Mouse (Mus musculus) layer of hippocampus, postnatal 25 days (tissue): Measurements from ENCODE around the gene Acap2. TPM values are rescaled to one million over a fixed set of nuclear protein-coding genes. Genes with fewer than 3 reads are reported as not detected.

Experiments used
- DNase-seq, 2 experiments: peaks; one replicate each; pipeline ENCODE4 v3.0.0; 2022; ENCODE audit warnings: mixed read lengths in 2 of 2, low spot score in 1 of 2; ENCODE audit errors: extremely low spot score in 1 of 2
- total RNA-seq, 2 experiments: library from RNA; stranded (reverse); gene quantifications; 2 replicates each; pipeline ENCODE4 v1.2.3; 2021

Acap2 gene
- total RNA-seq, 2 experiments from 2014 or later: 129 to 132 TPM

DNA sequence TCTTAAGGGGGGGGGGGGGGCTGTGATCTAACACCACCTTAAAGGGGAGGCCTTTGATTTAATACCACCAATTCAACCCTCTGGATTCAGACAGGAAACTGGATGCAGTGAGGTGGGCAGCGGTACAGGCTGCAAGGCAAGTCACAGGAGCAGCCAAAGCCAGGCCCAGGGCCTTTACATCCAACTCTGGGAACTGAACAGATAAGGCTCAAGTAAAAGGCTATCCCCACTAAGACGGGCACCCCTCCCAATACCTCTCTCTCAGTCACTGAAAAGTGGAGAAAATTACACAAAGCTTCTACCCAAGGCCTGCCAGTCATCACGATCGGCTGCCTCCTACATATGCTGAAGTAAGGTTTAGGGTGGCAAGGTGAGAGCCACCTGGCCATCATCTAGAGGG, 141.3 kb downstream of the Acap2 start:
- DNase-seq: no peak

DNA sequence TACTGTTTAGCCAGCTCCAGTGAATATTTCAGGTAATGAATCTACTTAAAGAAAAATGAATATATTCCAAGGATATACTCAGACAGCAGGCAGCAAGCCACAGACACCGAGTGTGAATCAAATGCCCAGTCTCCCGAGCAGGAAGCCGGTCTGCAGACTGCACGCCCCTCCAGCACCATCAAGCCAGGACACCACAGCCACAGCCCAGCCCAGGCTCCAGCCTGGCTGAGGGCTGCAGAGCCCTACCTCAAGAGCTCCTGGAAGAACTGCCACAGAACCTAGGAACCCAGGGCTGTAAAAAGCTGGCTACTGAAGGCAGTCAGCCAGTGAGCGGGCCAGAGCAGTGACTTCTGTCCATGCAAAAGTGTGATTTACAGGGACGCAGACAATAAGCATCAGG, 148.2 kb downstream of the Acap2 start:
- DNase-seq: no peak

DNA sequence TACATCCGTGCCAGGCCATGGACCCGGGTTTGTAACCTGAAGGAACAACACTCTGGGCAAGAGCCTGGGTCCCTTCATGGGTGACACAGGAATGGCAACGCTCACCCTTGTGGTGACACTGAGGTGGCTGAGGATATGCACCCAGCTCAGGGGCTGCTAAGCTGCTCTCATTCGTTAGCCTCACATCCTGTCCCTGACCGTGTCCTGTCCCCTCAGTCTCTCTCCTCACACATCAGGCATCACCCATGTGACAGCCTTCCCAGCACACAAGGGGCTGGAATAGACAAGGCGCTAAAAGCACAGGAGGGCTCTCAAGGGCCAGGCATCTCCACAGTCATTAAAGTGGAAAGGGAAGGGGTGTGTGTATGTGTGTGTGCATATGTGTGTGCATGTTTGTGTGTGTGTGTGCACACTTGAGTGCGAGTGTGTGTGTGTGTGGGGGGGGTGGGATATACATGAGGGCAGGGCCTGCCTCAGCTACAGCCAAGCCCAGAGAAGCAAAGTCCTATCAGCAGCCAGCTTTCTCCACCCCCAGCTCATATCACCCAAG, 148.8 kb downstream of the Acap2 start:
- DNase-seq: no peak

DNA sequence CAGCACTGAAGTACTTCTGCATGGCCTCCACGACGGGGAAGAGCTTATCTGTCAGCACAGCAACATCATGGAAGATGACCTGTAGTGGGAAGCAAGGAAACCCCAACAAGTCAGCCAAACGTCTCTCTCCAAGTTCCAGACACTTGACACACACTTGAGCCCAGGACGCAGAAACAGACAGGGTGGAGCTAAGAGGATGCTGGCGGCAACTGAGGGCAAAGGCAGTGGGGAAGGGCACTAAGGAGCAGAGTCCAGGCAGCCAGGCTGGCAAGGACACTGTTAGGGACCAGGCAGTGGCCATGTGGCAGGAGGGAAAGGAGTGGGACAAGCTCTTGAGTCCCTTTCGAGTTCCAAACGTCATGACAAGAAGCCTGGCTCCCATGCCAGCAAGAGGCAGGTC, 150.3 kb downstream of the Acap2 start:
- DNase-seq: no peak

DNA sequence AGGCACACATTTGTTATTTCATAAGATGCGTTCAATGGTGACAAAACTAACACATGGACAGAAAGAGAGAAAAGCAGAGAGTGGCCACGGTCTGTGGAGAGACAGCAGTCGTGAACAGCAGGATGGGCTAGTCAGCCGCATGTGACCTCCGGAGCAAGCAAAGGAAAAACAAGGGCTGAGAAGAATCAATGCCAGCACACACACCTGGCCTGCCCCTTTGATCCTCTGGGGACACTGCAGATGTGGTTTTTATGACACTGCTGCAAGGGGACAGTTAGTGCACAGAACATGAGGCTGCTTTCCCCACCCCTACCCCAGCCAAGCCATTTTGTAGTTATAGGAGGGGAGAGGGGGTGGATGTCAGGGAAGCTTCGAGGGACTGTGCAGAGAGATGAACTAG, 152.9 kb downstream of the Acap2 start:
- no peak for DNase-seq

DNA sequence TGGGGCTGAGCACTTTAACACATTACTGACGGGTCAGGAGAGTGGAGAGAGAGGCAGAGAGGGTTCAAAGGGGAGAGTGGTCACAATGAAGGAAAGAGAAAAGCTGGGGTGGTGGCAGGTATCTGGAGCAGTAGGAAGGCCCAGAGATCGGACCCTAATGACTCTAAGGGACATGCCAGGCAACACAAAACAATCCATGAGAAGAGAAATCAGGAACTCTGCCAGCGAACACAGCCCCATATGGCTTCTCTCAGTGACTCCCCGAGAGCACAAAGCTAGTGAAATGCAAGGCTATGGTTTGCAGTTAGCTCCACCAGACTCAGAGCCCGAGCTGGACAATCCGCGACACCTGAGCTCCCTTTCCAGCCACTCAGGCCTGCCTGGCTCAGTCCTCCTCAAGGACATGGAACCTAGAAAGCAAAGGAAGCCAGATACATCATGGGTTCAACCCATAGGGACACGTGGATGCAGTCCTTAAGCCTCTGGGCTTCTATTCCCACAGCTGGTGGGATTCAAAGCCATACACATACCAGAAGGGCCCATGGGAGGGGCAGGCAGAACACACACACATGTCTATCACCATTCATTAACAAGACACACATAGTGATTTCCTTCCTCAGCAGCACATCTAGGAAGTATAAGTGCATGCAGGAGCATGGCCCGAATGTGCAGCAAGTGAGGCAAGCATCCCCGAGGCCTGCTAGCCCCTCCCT, 153.7 kb downstream of the Acap2 start:
- DNase-seq: no peak

DNA sequence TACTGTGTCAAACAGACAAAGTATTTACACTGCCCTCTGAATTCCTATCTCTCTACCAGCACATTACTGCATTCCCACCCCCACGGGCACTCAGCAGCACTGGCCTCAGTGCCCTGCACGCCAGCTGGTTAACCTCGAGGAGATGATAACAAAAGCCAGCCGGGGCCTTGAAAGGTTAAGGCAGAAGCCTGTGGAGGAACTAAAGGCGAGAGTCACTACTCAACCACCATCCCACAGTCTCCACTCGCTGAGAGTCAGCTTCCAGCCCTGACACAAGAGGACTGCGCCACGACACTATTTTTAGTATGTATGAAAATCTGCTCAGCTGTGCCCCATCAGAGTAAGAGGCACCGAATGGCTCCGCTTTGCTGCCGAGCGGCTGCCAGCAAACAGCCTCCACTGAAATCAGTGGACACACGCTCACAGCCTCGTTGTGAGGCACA, 154.8 kb downstream of the Acap2 start:
- no peak for DNase-seq

DNA sequence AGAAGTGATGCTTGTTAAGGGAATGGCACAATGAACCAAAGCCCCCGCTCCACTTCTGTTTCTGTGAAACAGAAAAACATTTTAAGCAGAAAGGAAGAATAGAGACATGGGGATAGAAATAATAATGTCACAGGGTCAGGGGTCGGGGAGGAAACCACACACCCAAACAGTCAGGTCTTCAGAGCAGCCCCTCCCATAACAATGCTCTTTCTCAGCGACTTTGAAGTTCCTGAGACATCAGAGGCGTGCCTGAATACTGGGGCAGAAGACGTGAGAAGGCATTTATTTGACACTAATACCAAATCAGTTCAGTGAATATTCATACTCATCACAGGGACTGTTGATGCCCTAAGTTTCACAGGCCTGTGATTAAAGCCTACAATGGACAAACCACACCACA, 155.8 kb downstream of the Acap2 start:
- no peak for DNase-seq

DNA sequence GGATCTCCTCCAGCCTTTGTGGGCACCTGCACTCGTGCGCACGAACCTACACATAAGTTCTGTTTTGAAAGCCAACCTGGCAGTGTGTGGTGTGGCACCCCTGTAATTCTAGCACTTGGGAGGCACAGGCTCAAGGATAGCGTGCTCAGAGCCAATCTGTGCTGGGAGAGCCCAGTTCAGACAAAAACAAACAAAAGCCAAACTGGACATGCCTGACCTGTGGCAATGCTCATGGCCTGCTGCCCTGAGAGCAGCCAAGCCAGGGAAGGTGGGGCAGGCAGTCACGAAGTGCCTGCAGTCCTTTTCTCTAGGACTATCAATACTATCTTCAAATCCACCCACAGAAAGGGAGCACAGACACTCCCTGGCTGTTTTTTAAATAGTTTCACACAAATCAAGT, 157.9 kb downstream of the Acap2 start:
- DNase-seq: no peak

Other genes starting within 250 kb of the Acap2 start
- 10 to 100 TPM; 20.0 to 21.6 TPM for gene Xxylt1, start 119.8 kb downstream of the Acap2 start, total RNA-seq
- 10 to 100 TPM; 88.1 to 96.4 TPM for gene Ppp1r2, start 74.0 kb upstream of the Acap2 start, total RNA-seq
- 100 to 1,000 TPM; 107 to 112 TPM for gene Apod, start 113.6 kb upstream of the Acap2 start, total RNA-seq
- gene Bdh1, start 221.0 kb upstream of the Acap2 start, total RNA-seq: 100 to 1,000 TPM; 116 to 121 TPM